14 mouse cellular contexts compared by ENCODE assay signal in the genomic region with DNA sequence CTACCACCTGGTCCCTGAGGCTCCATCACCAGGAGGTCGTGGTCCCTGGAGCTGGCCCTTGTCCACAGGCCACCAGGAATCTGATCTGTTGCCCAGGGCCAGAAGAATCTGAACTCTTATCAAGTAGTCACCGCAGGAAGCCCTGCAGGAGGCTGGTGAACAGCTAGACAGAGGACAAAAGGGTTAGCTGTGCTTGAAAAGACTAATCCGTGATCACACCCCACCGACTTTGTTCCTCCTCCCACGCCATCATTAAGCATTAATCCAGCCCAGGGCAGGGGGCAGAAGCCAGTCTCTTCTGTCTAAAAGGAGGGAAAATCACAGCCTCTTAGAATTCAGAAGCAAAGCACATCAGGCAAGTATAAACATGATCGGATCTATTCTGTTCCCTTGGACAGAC.
"Had no signal": no experiment of that assay in that cellular context is flagged by ENCODE, and none has a peak within 500 bp of the region (broad histone marks: within the 10 kb centered on the region; RNA-seq: fewer than 3 reads in every experiment).

No protein-coding gene starts in this region.

- H3K9me3 ChIP-seq: kidney, embryonic 15.5 days; limb, embryonic 10.5 days; liver, embryonic 12.5 days; midbrain, embryonic 15.5 days had no signal

- H3K4me2 ChIP-seq: kidney, embryonic 15.5 days; liver, embryonic 12.5 days; lung, embryonic 14.5 days; midbrain, embryonic 11.5 days; midbrain, embryonic 15.5 days had no signal

- H3K27ac ChIP-seq: kidney, embryonic 15.5 days; left cerebral cortex, adult 2 months; limb, embryonic 10.5 days; liver, embryonic 12.5 days; midbrain, embryonic 15.5 days had no signal

- ATAC-seq: intestine, postnatal 0 days; liver, embryonic 12.5 days; midbrain, embryonic 15.5 days had no signal

- H3K36me3 ChIP-seq: kidney, embryonic 15.5 days; limb, embryonic 10.5 days; liver, embryonic 12.5 days; midbrain, embryonic 15.5 days had no signal

- H3K4me3 ChIP-seq: kidney, embryonic 15.5 days; left cerebral cortex, adult 2 months; limb, embryonic 10.5 days; liver, embryonic 12.5 days; midbrain, embryonic 15.5 days had no signal

- H3K4me1 ChIP-seq: liver, embryonic 12.5 days; midbrain, embryonic 15.5 days had no signal

- H3K9ac ChIP-seq: kidney, embryonic 15.5 days; liver, embryonic 12.5 days; lung, embryonic 14.5 days; midbrain, embryonic 15.5 days had no signal

- DNase-seq: lung, embryonic 14.5 days; lung, postnatal 10 days; lung, postnatal 4 days; right cerebral cortex, postnatal 4 days; spleen, adult 18-20 months; thymus, adult 2 months; thymus, postnatal 25 days had no signal
